Mouse (Mus musculus): Measurements from ENCODE around the gene Mrpl14. TPM values are rescaled to one million over a fixed set of nuclear protein-coding genes. Genes with fewer than 3 reads are reported as not detected.

Mrpl14 gene
- polyA plus RNA-seq, 1 experiment from 2014 or later, result 105 TPM

DNA sequence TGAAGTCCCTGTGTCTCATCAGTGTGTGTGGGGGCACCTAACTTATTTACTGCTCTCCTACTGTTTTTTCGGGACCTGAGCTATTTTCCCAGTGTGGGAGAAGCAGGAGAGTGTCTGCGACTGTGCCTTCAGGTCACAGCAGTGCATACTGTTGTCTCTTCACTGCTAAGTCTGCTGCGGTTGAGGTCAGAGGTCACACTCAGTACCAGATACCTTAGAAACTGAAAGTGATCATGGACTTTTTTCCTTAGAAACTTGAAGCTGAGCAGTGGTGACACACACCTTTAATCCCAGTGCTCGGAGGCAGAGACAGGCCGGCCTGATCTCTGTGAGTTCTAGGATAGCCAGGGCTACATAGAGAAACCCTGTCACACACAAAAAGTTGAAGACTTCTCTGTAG lies 6.0 kb downstream of the Mrpl14 start:
- no peaks in the 10 kb centered on the region for H3K36me3 ChIP-seq (ENCODE audit: control insufficient read depth, insufficient read depth, low read length)
- no peak overlapping the region for H3K4me2 ChIP-seq (replicated peaks; ENCODE audit: low read depth, low read length)
- ATAC-seq (ENCODE audit: low FRiP score) (no peak), DNase-seq (ENCODE audit: low spot score) (no peak)
- H3K27ac ChIP-seq (ENCODE audit: low read depth, low read length), result no peak overlapping the region
- no peaks in the 10 kb centered on the region for H3K9me3 ChIP-seq (ENCODE audit: control insufficient read depth, low read length)
- no peak overlapping the region for H3K9ac ChIP-seq (ENCODE audit: low read depth, low read length)
- WGBS, result 80% methylated on average over 5 of the region's 5 CpGs
- no peak overlapping the region for H3K4me3 ChIP-seq (ENCODE audit: low read depth, low read length)
- no peaks in the 10 kb centered on the region for H3K4me1 ChIP-seq (replicated peaks; ENCODE audit: control insufficient read depth, insufficient read depth, low read length)
- no peaks in the 10 kb centered on the region for H3K27me3 ChIP-seq (ENCODE audit: control insufficient read depth, insufficient read depth, low read length)

DNA sequence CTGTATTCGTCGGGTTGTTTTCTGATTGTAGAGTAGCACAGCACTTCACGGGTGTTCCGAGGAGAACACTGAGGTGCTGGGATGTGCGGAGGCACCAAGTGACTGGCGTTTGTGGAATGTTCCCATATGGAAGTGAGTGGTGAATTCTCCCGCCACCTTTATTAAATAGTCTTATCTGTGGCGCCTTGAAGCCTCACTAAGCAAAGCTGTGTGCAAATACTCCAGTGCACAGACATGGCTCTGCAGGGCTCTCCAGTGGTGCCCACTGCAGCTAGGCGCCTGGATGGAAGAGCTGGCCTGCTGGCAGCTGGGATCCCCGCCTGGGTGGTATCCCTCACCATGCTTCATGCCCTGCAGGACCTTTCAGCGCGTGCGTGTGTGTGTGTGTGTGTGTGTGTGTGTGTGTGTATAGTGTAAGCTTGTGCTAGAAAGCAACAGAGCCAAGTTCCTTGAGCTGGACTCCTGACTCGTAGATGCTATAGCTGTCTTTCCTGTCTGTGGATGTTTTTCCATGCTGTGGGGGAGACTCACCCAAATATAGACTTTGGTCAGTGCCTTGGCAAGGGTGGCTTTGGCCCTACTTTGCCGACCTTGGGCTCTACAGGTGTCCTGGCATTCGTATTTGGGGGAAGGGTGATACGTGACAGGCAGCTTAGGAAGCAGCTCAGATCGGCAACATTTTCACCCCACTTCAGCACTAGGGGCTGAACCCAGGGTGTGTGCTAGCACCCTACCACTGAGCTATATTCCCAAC lies 7.9 kb downstream of the Mrpl14 start:
- no peak for ATAC-seq (ENCODE audit: low FRiP score)
- Histone ChIP-seq H3K4me1 (replicated peaks; ENCODE audit: control insufficient read depth, insufficient read depth, low read length) (no peaks in the 10 kb centered on the region), H3K27ac (ENCODE audit: low read depth, low read length) (no peak overlapping the region), H3K9ac (ENCODE audit: low read depth, low read length) (no peak overlapping the region), H3K4me3 (ENCODE audit: low read depth, low read length) (no peak overlapping the region), H3K4me2 (replicated peaks; ENCODE audit: low read depth, low read length) (no peak overlapping the region), H3K9me3 (ENCODE audit: control insufficient read depth, low read length) (no peaks in the 10 kb centered on the region), H3K27me3 (ENCODE audit: control insufficient read depth, insufficient read depth, low read length) (no peaks in the 10 kb centered on the region), H3K36me3 (ENCODE audit: control insufficient read depth, insufficient read depth, low read length) (no peaks in the 10 kb centered on the region)
- DNase-seq (ENCODE audit: low spot score), result no peak
- 79% methylated on average over 18 of the region's 18 CpGs for WGBS

DNA sequence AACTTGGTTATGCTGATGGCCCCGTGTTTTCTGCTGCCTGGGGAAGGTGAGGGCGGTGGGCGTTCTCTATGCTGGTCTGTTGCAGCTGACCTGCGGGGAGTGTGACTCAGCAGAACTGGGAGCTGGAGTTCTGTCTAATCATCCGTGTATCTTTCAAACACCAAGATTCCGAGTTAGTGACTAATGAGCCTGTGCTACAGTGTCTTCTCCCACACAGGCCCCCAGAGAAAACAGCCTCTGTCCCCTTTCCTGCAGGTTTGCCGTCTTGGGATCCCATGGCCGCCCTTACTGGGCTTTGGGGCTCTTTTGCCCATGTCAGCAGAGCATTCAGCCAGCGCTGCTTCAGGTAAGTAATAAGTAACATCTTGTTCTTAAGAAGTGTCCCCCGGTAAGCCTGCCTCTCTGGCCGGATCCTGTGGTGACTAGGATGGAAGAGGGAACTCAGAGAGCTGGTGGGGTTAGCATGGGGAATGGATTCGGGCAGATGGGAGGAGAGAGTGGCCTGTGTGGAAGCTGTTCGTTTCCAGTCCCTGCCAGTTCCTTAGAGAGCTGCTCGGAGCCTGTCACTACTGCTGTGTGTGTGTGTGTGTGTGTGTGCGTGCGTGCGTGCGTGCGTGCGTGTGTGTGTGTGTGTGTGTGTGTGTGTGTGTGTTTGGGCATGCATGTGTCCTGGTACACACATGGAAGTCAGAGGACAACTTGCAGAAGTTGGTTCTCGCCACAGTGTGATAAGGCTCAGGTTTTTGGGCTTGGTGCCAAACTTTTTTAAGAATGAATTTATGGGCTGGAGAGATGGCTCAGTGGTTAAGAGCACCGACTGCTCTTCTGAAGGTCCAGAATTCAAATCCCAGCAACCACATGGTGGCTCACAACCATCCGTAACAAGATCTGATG lies 9.4 kb downstream of the Mrpl14 start:
- no peaks in the 10 kb centered on the region for H3K36me3 ChIP-seq (ENCODE audit: control insufficient read depth, insufficient read depth, low read length)
- H3K4me2 ChIP-seq (replicated peaks; ENCODE audit: low read depth, low read length), result no peak overlapping the region
- ATAC-seq (ENCODE audit: low FRiP score), result no peak
- H3K27me3 ChIP-seq (ENCODE audit: control insufficient read depth, insufficient read depth, low read length), result no peaks in the 10 kb centered on the region
- H3K9ac ChIP-seq (ENCODE audit: low read depth, low read length), result no peak overlapping the region
- DNase-seq (ENCODE audit: low spot score), result no peak
- no peak overlapping the region for H3K4me3 ChIP-seq (ENCODE audit: low read depth, low read length)
- 80% methylated on average over 23 of the region's 23 CpGs for WGBS
- H3K27ac ChIP-seq (ENCODE audit: low read depth, low read length), result no peak overlapping the region
- no peaks in the 10 kb centered on the region for H3K9me3 ChIP-seq (ENCODE audit: control insufficient read depth, low read length)
- H3K4me1 ChIP-seq (replicated peaks; ENCODE audit: control insufficient read depth, insufficient read depth, low read length), result no peaks in the 10 kb centered on the region

DNA sequence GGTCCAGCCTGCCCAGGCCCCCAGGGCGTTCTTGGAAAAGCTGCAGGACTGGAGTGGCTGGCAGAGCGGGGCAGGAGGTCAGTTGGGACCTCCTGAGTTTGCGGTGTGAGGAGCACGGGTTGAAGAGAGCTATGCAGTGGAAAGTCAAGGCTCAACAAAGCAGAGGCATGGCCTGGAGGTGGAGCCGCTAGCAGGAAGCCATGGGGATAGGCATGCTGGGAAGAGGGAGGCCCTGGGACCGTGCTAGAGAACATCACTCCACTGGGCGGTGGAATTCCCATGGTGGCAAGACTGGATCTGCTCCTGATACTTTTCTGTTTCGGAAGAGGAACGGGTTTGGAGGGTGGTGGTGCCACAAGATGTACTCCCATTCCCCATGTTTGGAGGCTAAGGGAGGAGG lies 10.9 kb downstream of the Mrpl14 start:
- Histone ChIP-seq H3K27ac (ENCODE audit: low read depth, low read length) (no peak overlapping the region), H3K4me1 (replicated peaks; ENCODE audit: control insufficient read depth, insufficient read depth, low read length) (no peaks in the 10 kb centered on the region), H3K27me3 (ENCODE audit: control insufficient read depth, insufficient read depth, low read length) (no peaks in the 10 kb centered on the region), H3K36me3 (ENCODE audit: control insufficient read depth, insufficient read depth, low read length) (no peaks in the 10 kb centered on the region), H3K4me2 (replicated peaks; ENCODE audit: low read depth, low read length) (no peak overlapping the region), H3K9ac (ENCODE audit: low read depth, low read length) (no peak overlapping the region), H3K9me3 (ENCODE audit: control insufficient read depth, low read length) (no peaks in the 10 kb centered on the region), H3K4me3 (ENCODE audit: low read depth, low read length) (no peak overlapping the region)
- DNase-seq (ENCODE audit: low spot score) (no peak), ATAC-seq (ENCODE audit: low FRiP score) (no peak)
- WGBS, result 93% methylated on average over 9 of the region's 9 CpGs

DNA sequence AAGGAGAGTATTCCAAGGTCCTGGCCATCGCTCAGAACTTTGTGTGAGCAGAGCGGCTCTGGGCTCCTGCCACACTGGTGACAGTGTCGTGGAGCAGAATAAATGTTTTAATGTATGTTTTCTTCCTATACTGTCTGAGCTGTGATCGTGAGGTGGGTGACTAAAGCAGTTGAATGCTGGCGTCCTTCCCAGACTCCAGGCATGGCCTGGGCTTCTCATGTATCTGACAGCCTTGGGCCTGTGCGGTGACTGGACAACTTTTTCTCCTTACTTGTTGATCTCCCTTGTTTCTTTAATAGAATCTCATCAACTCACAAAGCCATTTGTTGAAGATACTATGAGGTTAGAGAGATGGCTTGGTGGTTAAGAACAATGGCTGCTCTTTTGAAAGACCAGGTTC lies 12.2 kb downstream of the Mrpl14 start:
- Histone ChIP-seq H3K9me3 (ENCODE audit: control insufficient read depth, low read length) (no peaks in the 10 kb centered on the region), H3K9ac (ENCODE audit: low read depth, low read length) (no peak overlapping the region), H3K4me2 (replicated peaks; ENCODE audit: low read depth, low read length) (no peak overlapping the region), H3K4me1 (replicated peaks; ENCODE audit: control insufficient read depth, insufficient read depth, low read length) (no peaks in the 10 kb centered on the region), H3K36me3 (ENCODE audit: control insufficient read depth, insufficient read depth, low read length) (no peaks in the 10 kb centered on the region), H3K27ac (ENCODE audit: low read depth, low read length) (no peak overlapping the region), H3K4me3 (ENCODE audit: low read depth, low read length) (no peak overlapping the region), H3K27me3 (ENCODE audit: control insufficient read depth, insufficient read depth, low read length) (no peaks in the 10 kb centered on the region)
- 94% methylated on average over 6 of the region's 6 CpGs for WGBS
- no peak for ATAC-seq (ENCODE audit: low FRiP score)
- DNase-seq (ENCODE audit: low spot score), result no peak

DNA sequence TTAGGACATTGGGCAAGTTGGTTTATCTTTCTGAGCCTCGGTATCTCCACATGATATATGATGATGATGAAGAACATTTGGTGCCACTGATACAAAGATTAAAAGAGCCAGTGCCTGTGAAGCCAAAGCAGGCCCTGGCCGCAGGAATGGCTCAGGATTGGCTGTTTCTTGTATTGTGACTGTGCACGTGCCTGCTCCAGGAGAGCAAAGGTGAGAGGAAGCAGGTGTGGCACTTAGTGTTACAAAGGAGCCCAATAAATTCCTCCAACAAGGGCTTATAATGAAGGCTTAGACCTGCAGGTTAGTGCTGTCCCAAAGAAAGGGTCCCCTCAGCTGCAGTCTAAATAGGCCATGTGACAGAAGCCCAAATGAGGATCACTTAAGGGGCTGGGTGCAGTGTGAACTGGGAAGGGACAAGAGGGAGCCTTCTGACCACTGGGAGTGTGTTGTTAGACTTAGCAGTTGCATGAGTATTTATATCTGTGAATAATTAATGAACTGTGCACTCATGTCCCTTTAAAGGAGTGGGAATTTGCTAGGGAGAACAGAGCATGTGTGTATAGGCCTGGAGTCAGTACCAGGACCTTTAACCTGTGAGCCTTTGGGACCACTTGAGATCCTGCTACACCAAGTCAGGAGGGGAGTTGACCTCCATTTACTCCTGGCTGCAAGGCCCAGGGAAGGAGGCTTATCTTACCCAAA lies 13.1 kb downstream of the Mrpl14 start:
- no peak overlapping the region for H3K9ac ChIP-seq (ENCODE audit: low read depth, low read length)
- ATAC-seq (ENCODE audit: low FRiP score), result no peak
- H3K4me3 ChIP-seq (ENCODE audit: low read depth, low read length), result no peak overlapping the region
- no peaks in the 10 kb centered on the region for H3K4me1 ChIP-seq (replicated peaks; ENCODE audit: control insufficient read depth, insufficient read depth, low read length)
- no peak overlapping the region for H3K27ac ChIP-seq (ENCODE audit: low read depth, low read length)
- WGBS, result 82% methylated on average over 3 of the region's 3 CpGs
- no peaks in the 10 kb centered on the region for H3K27me3 ChIP-seq (ENCODE audit: control insufficient read depth, insufficient read depth, low read length)
- DNase-seq (ENCODE audit: low spot score), result no peak
- no peaks in the 10 kb centered on the region for H3K36me3 ChIP-seq (ENCODE audit: control insufficient read depth, insufficient read depth, low read length)
- H3K9me3 ChIP-seq (ENCODE audit: control insufficient read depth, low read length), result no peaks in the 10 kb centered on the region
- no peak overlapping the region for H3K4me2 ChIP-seq (replicated peaks; ENCODE audit: low read depth, low read length)

DNA sequence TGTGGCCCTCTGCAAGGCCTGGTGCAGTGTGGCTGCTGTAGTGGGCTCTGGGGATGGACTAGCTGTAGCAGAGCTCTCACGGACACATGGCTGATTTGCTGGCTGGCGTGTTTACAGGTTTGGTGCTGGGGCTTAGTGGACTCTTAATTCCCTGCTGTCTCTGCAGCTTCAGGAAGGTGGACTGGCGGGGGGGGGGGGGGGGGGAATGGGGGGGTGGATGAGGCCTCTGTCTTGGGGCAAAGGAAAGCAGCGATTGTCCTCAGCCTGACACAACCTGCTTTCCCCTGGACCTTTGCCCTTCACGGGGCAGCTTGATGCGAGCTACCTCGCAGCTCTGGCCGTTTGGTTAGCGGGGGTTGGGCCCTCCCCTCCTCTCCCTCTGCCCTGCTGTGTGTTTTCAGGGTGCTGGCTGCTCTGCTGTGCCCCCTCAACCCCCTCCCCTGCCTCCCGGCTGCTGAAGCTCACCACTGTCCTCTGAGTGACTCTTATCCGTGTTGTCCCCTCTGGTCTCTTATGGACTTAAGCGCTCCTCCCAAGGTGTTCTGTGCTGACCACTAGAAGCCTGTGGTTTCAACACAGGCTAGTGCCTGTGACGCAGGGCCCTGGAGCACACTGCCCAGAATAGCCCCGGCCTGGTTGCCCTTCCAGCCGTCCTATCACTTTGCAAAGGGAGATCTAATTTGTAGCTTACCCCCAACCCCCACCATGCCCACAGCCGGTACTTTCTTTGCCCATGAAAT lies 14.5 kb downstream of the Mrpl14 start:
- no peaks in the 10 kb centered on the region for H3K27me3 ChIP-seq (ENCODE audit: control insufficient read depth, insufficient read depth, low read length)
- 52% methylated on average over 11 of the region's 16 CpGs for WGBS
- H3K9ac ChIP-seq (ENCODE audit: low read depth, low read length), result 0 out of 2 replicates have a peak overlapping the region, but pooled peaks have one; percentile 11
- no peak for DNase-seq (ENCODE audit: low spot score)
- no peak overlapping the region for H3K27ac ChIP-seq (ENCODE audit: low read depth, low read length)
- H3K9me3 ChIP-seq (ENCODE audit: control insufficient read depth, low read length), result no peaks in the 10 kb centered on the region
- H3K4me3 ChIP-seq (ENCODE audit: low read depth, low read length), result no peak overlapping the region
- H3K4me1 ChIP-seq (replicated peaks; ENCODE audit: control insufficient read depth, insufficient read depth, low read length), result no peaks in the 10 kb centered on the region
- no peak for ATAC-seq (ENCODE audit: low FRiP score)
- no peaks in the 10 kb centered on the region for H3K36me3 ChIP-seq (ENCODE audit: control insufficient read depth, insufficient read depth, low read length)
- no peak overlapping the region for H3K4me2 ChIP-seq (replicated peaks; ENCODE audit: low read depth, low read length)

DNA sequence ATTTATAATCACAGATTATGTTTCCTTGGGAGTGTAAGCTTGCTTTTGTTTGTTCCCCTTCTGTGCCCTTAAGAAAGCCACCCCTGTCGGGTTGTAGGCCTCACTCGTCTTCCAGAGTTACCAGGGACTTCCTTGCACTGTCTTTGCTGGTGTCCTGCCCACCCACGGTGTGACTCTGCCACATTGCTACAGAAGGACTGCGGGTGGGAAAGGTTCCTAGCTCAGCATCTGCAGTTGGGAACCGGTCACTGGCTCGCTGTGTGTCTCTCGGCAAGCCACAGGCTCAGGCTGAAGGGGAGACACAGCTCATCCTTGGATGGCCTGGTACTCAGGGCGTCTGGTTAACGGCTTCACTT lies 15.1 kb downstream of the Mrpl14 start:
- no peaks in the 10 kb centered on the region for H3K36me3 ChIP-seq (ENCODE audit: control insufficient read depth, insufficient read depth, low read length)
- no peak overlapping the region for H3K9ac ChIP-seq (ENCODE audit: low read depth, low read length)
- WGBS, result 71% methylated on average over 9 of the region's 9 CpGs
- no peak overlapping the region for H3K27ac ChIP-seq (ENCODE audit: low read depth, low read length)
- H3K4me3 ChIP-seq (ENCODE audit: low read depth, low read length), result no peak overlapping the region
- no peak overlapping the region for H3K4me2 ChIP-seq (replicated peaks; ENCODE audit: low read depth, low read length)
- H3K4me1 ChIP-seq (replicated peaks; ENCODE audit: control insufficient read depth, insufficient read depth, low read length), result no peaks in the 10 kb centered on the region
- ATAC-seq (ENCODE audit: low FRiP score) (no peak), DNase-seq (ENCODE audit: low spot score) (no peak)
- no peaks in the 10 kb centered on the region for H3K9me3 ChIP-seq (ENCODE audit: control insufficient read depth, low read length)
- H3K27me3 ChIP-seq (ENCODE audit: control insufficient read depth, insufficient read depth, low read length), result no peaks in the 10 kb centered on the region
